Mouse (Mus musculus) frontal cortex, adult 2 months (tissue): ENCODE data around the gene Smim13. TPM values are rescaled to one million over a fixed set of nuclear protein-coding genes. Genes with fewer than 3 reads are reported as not detected.

Experiments used
- DNase-seq, 2 experiments: peaks; one replicate each; pipeline ENCODE4 v3.0.0; 2022; ENCODE audit warnings: low spot score in 1 of 2; ENCODE audit errors: extremely low spot score in 1 of 2
- polyA plus RNA-seq: library from polyadenylated mRNA; depleted of rRNA; stranded (reverse); fragments of >200 nt; gene quantifications from 2 replicates; pipeline ENCODE4 v1.2.3, GENCODE M21; 2012; rRNA removed

Smim13 gene
- polyA plus RNA-seq, 1 experiment, result 101 TPM

- peak; percentile 33 to 88 for DNase-seq
Measured at GRCm38 (mm10) chr13:41283256-41283655, 33.6 kb downstream of the Smim13 start.

DNA sequence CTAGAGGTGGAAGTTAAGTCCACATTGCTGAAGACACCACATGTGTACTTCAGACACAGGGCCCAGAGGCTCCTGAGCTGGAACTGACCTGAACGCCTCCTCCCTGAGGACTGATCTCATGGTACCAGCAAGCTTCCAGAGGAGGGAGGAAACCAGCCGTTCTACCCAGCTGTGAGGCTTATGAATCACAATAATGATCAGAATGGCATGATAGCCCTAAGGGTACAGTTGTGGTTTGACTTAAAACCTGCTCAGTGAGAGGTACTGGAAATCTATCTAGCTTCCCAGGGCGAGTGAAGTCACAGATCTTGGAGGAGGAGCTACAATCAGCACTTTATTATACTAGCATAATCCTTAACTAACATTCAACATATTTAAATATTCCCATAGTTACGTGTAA lies 35.8 kb downstream of the Smim13 start:
- DNase-seq, result no peak

DNA sequence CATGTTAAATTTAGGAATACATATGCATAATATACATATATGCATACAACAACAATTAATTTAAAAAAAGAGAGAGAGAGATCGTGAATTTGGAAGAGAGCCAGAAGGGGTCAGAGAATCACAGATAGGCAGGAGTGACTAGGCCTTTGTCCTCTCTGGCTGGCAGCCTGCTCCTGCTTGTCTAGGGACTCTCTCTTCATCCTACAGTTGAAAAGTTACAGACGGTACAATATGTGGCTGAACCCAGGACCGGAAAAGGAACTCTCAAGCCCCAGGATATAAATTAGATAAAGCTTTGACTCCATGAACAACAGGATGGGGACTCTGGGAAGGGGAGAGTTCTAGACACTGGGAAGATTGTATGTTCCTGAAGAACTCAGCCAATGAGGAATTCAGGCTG lies 36.6 kb downstream of the Smim13 start:
- no peak for DNase-seq

- DNase-seq, result no peak
Measured at GRCm38 (mm10) chr13:41291466-41291974, 41.9 kb downstream of the Smim13 start.

GRCm38 (mm10) chr13:41293595-41293994 lies 44.0 kb downstream of the Smim13 start:
- DNase-seq, result no peak

GRCm38 (mm10) chr13:41295886-41296285 lies 46.2 kb downstream of the Smim13 start:
- no peak for DNase-seq

GRCm38 (mm10) chr13:41296396-41296795 lies 46.8 kb downstream of the Smim13 start:
- DNase-seq, result no peak

- DNase-seq, result no peak
Measured at GRCm38 (mm10) chr13:41298533-41298932, 48.9 kb downstream of the Smim13 start.

GRCm38 (mm10) chr13:41298996-41299395 lies 49.4 kb downstream of the Smim13 start:
- DNase-seq, result no peak

- DNase-seq, result no peak
Measured at GRCm38 (mm10) chr13:41300037-41300436, 50.4 kb downstream of the Smim13 start.

GRCm38 (mm10) chr13:41302716-41303115 lies 53.1 kb downstream of the Smim13 start:
- DNase-seq, result peak; percentile 41 to 92

- no peak for DNase-seq
Measured at GRCm38 (mm10) chr13:41320749-41321148, 71.1 kb downstream of the Smim13 start.

GRCm38 (mm10) chr13:41321433-41321832 lies 71.8 kb downstream of the Smim13 start:
- DNase-seq, result no peak

GRCm38 (mm10) chr13:41324631-41325030 lies 75.0 kb downstream of the Smim13 start:
- DNase-seq, result no peak

- no peak for DNase-seq
Measured at GRCm38 (mm10) chr13:41325346-41325745, 75.7 kb downstream of the Smim13 start.

DNA sequence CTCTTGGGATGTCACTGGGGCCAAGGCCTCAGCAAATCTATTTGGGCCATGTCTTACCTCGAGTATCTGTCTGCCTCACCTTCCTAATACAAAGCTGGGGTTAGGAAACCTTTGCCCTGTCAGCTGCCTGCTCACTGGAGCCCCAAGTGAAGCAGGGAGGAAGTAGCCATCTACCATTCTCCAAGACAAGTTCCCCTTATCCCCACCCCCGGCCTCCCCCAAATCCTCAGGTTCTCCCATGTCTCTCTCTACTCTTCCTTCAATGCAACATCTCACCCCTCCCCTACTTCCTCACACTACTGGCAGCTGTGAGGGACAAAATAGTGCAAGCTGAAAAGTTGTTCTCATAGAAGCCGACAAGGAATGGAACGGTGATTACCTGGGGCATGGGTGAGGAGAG lies 76.5 kb downstream of the Smim13 start:
- DNase-seq, result no peak

Other genes with a start within 250 kb of the Smim13 start
- 47.0 and 54.5 TPM in 2 replicates for gene Pak1ip1, start 248.8 kb upstream of the Smim13 start, polyA plus RNA-seq
- 63.4 and 67.9 TPM in 2 replicates for gene Tmem14c, start 233.6 kb upstream of the Smim13 start, polyA plus RNA-seq
- 1.9 TPM in 2 replicates for gene Mak, start 170.1 kb upstream of the Smim13 start, polyA plus RNA-seq
- not detected in 2 replicates for gene Gcm2, start 138.8 kb upstream of the Smim13 start, polyA plus RNA-seq
- 0.06 and 0.16 TPM in 2 replicates for gene Sycp2l, start 135.5 kb upstream of the Smim13 start, polyA plus RNA-seq
- gene Elovl2, start 29.4 kb upstream of the Smim13 start, polyA plus RNA-seq, result 15.2 and 16.6 TPM in 2 replicates
- not detected in 2 replicates for gene Gm17364, start 24.1 kb downstream of the Smim13 start, polyA plus RNA-seq
- gene Nedd9, start 237.5 kb downstream of the Smim13 start, polyA plus RNA-seq, result 4.4 and 4.9 TPM in 2 replicates